Mouse (Mus musculus): ENCODE measurements around the gene Plpp3. TPM values are rescaled to one million over a fixed set of nuclear protein-coding genes. Genes with fewer than 3 reads are reported as not detected.

Gene Plpp3
- polyA plus RNA-seq, 1 experiment from 2014 or later = 6.5 TPM

Other genes with a start within 250 kb of the Plpp3 start
- 0.06 to 0.15 TPM in 2 of 3 replicates, not detected in the other for gene Fyb2, start 243.9 kb upstream of the Plpp3 start, polyA plus RNA-seq (2018)
- 0.08 to 0.25 TPM (median 0.13 TPM) in 3 replicates for gene Prkaa2, start 47.5 kb upstream of the Plpp3 start, polyA plus RNA-seq (2018)